Mouse (Mus musculus): ENCODE data around the gene Nt5m. TPM values are rescaled to one million over a fixed set of nuclear protein-coding genes. Genes with fewer than 3 reads are reported as not detected.
A peak's percentile ranks its signal among the peaks of the same experiment; 100 is the strongest.

Nt5m gene
- 35.0 and 38.2 TPM in 2 replicates for polyA plus RNA-seq (2015; fragmentation: Nextera tagmentation; extraction: Ambion mirVana)

GRCm38 (mm10) chr11:59839008-59839458 lies at the start of gene Nt5m:
TSS of gene Nt5m (plus strand) at chr11:59839447.
- Histone ChIP-seq H3K27ac (peak within 1 kb of the TSS; percentile 97), H3K27me3 (no peaks in the 10 kb centered on the region), H3K4me3 (peak within 1 kb of the TSS; percentile 80), H3K4me1 (replicated peaks) (peaks cover 22% of the 10 kb centered on the region), H3K9me3 (replicated peaks) (no peaks in the 10 kb centered on the region), H3K9ac (peak within 1 kb of the TSS; percentile 88), H3K4me2 (peak within 1 kb of the TSS; percentile 68), H3K36me3 (peaks cover 26% of the 10 kb centered on the region)
- ATAC-seq (replicated peaks; ENCODE audit: insufficient number of reproducible peaks, insufficient read depth, low FRiP score, low read depth), result peak; percentile 98
- 0% methylated on average over 23 of the region's 24 CpGs for WGBS

DNA sequence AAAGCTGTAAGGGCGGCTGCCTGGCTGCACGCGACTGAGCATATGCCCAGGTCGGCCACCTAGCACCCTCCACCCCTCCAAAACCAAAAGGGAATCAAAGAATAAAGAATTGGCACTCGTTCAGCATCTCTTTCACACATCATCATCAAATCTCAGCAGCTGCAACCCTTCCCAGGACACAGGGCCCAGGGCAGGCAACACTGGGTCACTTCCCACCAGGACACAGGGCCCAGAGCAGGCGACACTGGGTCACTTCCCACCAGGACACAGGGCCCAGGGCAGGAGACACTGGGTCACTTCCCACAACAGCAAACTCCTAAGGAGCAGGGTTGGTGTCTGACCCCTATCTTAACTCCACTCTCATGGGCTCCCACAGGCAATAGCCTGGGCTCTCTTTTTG lies 45.9 kb upstream of the Nt5m start:
- no peak overlapping the region for H3K4me2 ChIP-seq
- H3K9me3 ChIP-seq (replicated peaks), result no peaks in the 10 kb centered on the region
- H3K36me3 ChIP-seq, result peaks cover 73% of the 10 kb centered on the region
- 88% methylated on average over 6 of the region's 6 CpGs for WGBS
- no peak overlapping the region for H3K9ac ChIP-seq
- H3K4me1 ChIP-seq (replicated peaks), result no peaks in the 10 kb centered on the region
- H3K27ac ChIP-seq, result no peak overlapping the region
- no peak for ATAC-seq (replicated peaks; ENCODE audit: insufficient number of reproducible peaks, insufficient read depth, low FRiP score, low read depth)
- H3K27me3 ChIP-seq, result no peaks in the 10 kb centered on the region
- H3K4me3 ChIP-seq, result no peak overlapping the region

GRCm38 (mm10) chr11:59800412-59800811 lies 38.8 kb upstream of the Nt5m start:
- H3K4me1 ChIP-seq (replicated peaks), result no peaks in the 10 kb centered on the region
- no peak overlapping the region for H3K27ac ChIP-seq
- H3K4me3 ChIP-seq, result no peak overlapping the region
- H3K9ac ChIP-seq, result no peak overlapping the region
- no peak for ATAC-seq (replicated peaks; ENCODE audit: insufficient number of reproducible peaks, insufficient read depth, low FRiP score, low read depth)
- no peak overlapping the region for H3K4me2 ChIP-seq
- peaks cover 96% of the 10 kb centered on the region for H3K36me3 ChIP-seq
- WGBS, result 95% methylated on average over 10 of the region's 10 CpGs
- no peaks in the 10 kb centered on the region for H3K27me3 ChIP-seq
- no peaks in the 10 kb centered on the region for H3K9me3 ChIP-seq (replicated peaks)

DNA sequence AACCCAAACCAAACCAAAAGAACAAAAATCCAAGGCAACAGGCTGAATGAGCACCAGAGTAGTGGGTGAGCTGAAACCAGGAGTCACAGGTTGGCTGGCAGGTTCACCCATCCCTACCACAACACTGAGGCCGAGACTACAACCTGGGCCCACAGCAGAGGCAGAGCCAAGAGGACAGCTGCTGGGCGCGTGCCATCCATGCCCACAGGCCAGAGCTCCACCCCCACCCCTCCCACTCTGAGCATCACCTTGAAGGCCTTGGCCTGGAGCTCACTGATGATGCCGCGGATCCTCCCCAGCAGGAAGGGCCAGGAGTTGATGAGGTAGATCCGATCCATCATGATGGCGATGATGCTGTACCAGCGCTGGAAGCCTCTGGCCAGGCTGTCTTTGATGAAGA lies 37.4 kb upstream of the Nt5m start:
- H3K4me3 ChIP-seq, result no peak overlapping the region
- H3K27ac ChIP-seq, result no peak overlapping the region
- no peak overlapping the region for H3K9ac ChIP-seq
- 96% methylated on average over 8 of the region's 8 CpGs for WGBS
- no peak for ATAC-seq (replicated peaks; ENCODE audit: insufficient number of reproducible peaks, insufficient read depth, low FRiP score, low read depth)
- H3K27me3 ChIP-seq, result no peaks in the 10 kb centered on the region
- no peaks in the 10 kb centered on the region for H3K4me1 ChIP-seq (replicated peaks)
- H3K4me2 ChIP-seq, result no peak overlapping the region
- peaks cover 94% of the 10 kb centered on the region for H3K36me3 ChIP-seq
- no peaks in the 10 kb centered on the region for H3K9me3 ChIP-seq (replicated peaks)

DNA sequence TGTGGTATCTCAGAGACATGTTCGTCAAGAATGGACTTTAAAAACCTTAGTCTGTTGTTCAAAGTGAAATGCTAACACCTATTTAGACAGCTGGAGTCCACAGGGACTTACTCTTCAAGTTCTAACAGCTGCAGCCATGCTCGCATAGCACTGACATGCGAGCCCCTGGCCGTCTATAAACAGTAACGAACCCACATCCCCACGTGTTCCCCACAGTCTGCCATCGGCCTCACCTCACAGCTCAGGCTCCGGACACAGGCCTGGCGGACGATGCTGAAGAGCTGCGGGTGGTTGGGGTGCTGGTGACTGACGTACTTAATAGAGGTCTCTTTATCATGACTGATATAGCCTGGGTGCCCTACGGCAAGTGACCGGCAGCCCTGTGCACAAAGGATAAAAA lies 35.7 kb upstream of the Nt5m start:
- Histone ChIP-seq H3K27me3 (no peaks in the 10 kb centered on the region), H3K9me3 (replicated peaks) (no peaks in the 10 kb centered on the region), H3K4me3 (no peak overlapping the region), H3K9ac (no peak overlapping the region), H3K27ac (no peak overlapping the region), H3K4me2 (no peak overlapping the region), H3K36me3 (peaks cover 84% of the 10 kb centered on the region), H3K4me1 (replicated peaks) (peaks cover 7% of the 10 kb centered on the region)
- 78% methylated on average over 14 of the region's 14 CpGs for WGBS
- no peak for ATAC-seq (replicated peaks; ENCODE audit: insufficient number of reproducible peaks, insufficient read depth, low FRiP score, low read depth)

- whole genome bisulfite sequencing, result 94% methylated on average over 22 of the region's 22 CpGs
- H3K36me3 ChIP-seq, result peaks cover 74% of the 10 kb centered on the region
These were observed 34.7 kb upstream of the Nt5m start for GRCm38 (mm10) chr11:59804409-59805110.

GRCm38 (mm10) chr11:59805256-59805655 lies 34.0 kb upstream of the Nt5m start:
- no peak overlapping the region for H3K9ac ChIP-seq
- 86% methylated on average over 1 of the region's 1 CpGs for WGBS
- peaks cover 11% of the 10 kb centered on the region for H3K4me1 ChIP-seq (replicated peaks)
- H3K4me2 ChIP-seq, result no peak overlapping the region
- H3K27ac ChIP-seq, result no peak overlapping the region
- no peaks in the 10 kb centered on the region for H3K27me3 ChIP-seq
- no peaks in the 10 kb centered on the region for H3K9me3 ChIP-seq (replicated peaks)
- no peak overlapping the region for H3K4me3 ChIP-seq
- ATAC-seq (replicated peaks; ENCODE audit: insufficient number of reproducible peaks, insufficient read depth, low FRiP score, low read depth), result no peak
- peaks cover 67% of the 10 kb centered on the region for H3K36me3 ChIP-seq

More at GRCm38 (mm10) chr11:59804409-59805110, 34.7 kb upstream of the Nt5m start:
- H3K4me1 ChIP-seq (replicated peaks), result peaks cover 11% of the 10 kb centered on the region
- no peak overlapping the region for H3K9ac ChIP-seq
- no peaks in the 10 kb centered on the region for H3K9me3 ChIP-seq (replicated peaks)
- no peak overlapping the region for H3K27ac ChIP-seq
- no peak overlapping the region for H3K4me3 ChIP-seq
- no peaks in the 10 kb centered on the region for H3K27me3 ChIP-seq
- H3K4me2 ChIP-seq, result no peak overlapping the region
- ATAC-seq (replicated peaks; ENCODE audit: insufficient number of reproducible peaks, insufficient read depth, low FRiP score, low read depth), result no peak

- WGBS, result 87% methylated on average over 2 of the region's 2 CpGs
- no peak overlapping the region for H3K4me2 ChIP-seq
- peaks cover 63% of the 10 kb centered on the region for H3K36me3 ChIP-seq
- H3K9me3 ChIP-seq (replicated peaks), result no peaks in the 10 kb centered on the region
- no peak overlapping the region for H3K9ac ChIP-seq
- no peak overlapping the region for H3K27ac ChIP-seq
- H3K4me3 ChIP-seq, result no peak overlapping the region
- H3K27me3 ChIP-seq, result no peaks in the 10 kb centered on the region
- H3K4me1 ChIP-seq (replicated peaks), result peaks cover 13% of the 10 kb centered on the region
- no peak for ATAC-seq (replicated peaks; ENCODE audit: insufficient number of reproducible peaks, insufficient read depth, low FRiP score, low read depth)
These were observed 33.6 kb upstream of the Nt5m start for GRCm38 (mm10) chr11:59805656-59806055.

- 60% methylated on average over 14 of the region's 14 CpGs for WGBS
- Histone ChIP-seq H3K9me3 (replicated peaks) (no peaks in the 10 kb centered on the region), H3K36me3 (peaks cover 37% of the 10 kb centered on the region), H3K4me2 (peak overlapping the region; percentile 75), H3K27me3 (no peaks in the 10 kb centered on the region), H3K27ac (peak overlapping the region; percentile 99), H3K9ac (peak overlapping the region; percentile 97), H3K4me3 (peak overlapping the region; percentile 79), H3K4me1 (replicated peaks) (peaks cover 16% of the 10 kb centered on the region)
- ATAC-seq (replicated peaks; ENCODE audit: insufficient number of reproducible peaks, insufficient read depth, low FRiP score, low read depth), result no peak
These were observed 30.9 kb upstream of the Nt5m start for GRCm38 (mm10) chr11:59808170-59808960.

DNA sequence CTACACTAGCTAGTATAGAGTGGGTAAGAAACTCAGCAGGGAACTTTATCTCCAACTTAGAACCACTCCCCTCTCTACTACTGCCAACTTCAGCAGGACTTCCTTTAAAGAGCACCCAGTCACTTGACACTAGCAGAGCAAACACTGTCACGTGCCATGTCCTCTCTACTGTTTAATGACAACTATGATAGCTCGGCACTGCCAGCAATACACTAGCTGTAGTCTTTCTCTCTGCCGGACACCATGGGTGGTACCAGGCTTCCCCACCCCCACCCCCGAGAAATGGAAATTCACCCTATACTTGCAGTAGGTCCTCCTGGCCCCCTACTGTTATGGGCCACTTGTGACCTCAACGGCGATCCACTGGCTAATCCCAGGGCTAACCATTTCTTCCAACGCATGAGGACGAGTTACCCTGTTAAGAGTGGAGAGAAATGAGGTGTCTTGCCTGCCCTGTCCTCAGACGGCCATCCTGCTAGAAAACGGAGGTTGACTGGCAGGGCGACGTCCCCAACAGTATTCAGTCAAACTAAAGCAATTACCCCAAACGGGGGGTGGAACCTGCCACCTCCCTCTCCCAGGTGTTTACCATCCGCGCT lies 30.1 kb upstream of the Nt5m start:
- H3K9me3 ChIP-seq (replicated peaks), result no peaks in the 10 kb centered on the region
- peak overlapping the region; percentile 75 for H3K4me2 ChIP-seq
- peaks cover 16% of the 10 kb centered on the region for H3K4me1 ChIP-seq (replicated peaks)
- no peaks in the 10 kb centered on the region for H3K27me3 ChIP-seq
- under 1% methylated on average over 15 of the region's 15 CpGs for WGBS
- peak overlapping the region; percentile 97 for H3K9ac ChIP-seq
- ATAC-seq (replicated peaks; ENCODE audit: insufficient number of reproducible peaks, insufficient read depth, low FRiP score, low read depth), result peak; percentile 78
- peak overlapping the region; percentile 79 for H3K4me3 ChIP-seq
- H3K27ac ChIP-seq, result peak overlapping the region; percentile 99
- peaks cover 29% of the 10 kb centered on the region for H3K36me3 ChIP-seq

Data from heart, embryonic 15.5 days (tissue).